Mouse (Mus musculus): ENCODE data around the gene Serpinb1c.
"Not testable (repeated sequence)": the region's sequence is repeated elsewhere in the genome, so short reads cannot be mapped to it uniquely, and the experiment has no call there.

Serpinb1c gene

GRCm38 (mm10) chr13:32866484-32866883 is 31.5 kb downstream of the Serpinb1c start:
- DNase-seq (ENCODE audit: low spot score in 2 of 2) = peak; percentile 59 to 75

GRCm38 (mm10) chr13:32865591-32865990 is 32.4 kb downstream of the Serpinb1c start:
- DNase-seq (ENCODE audit: low spot score in 2 of 2) = no peak

GRCm38 (mm10) chr13:32864529-32864928 is 33.5 kb downstream of the Serpinb1c start:
- DNase-seq (ENCODE audit: low spot score in 2 of 2) = not testable (repeated sequence)

GRCm38 (mm10) chr13:32863456-32863855 is 34.6 kb downstream of the Serpinb1c start:
- DNase-seq (ENCODE audit: low spot score in 2 of 2) = no peak

GRCm38 (mm10) chr13:32860821-32861220 is 37.2 kb downstream of the Serpinb1c start:
- no peak for DNase-seq (ENCODE audit: low spot score in 2 of 2)

- DNase-seq (ENCODE audit: low spot score in 2 of 2) = no peak
Observed at GRCm38 (mm10) chr13:32853073-32853472, 44.9 kb downstream of the Serpinb1c start.

GRCm38 (mm10) chr13:32852539-32852938 is 45.5 kb downstream of the Serpinb1c start:
- DNase-seq (ENCODE audit: low spot score in 2 of 2) = no peak

- DNase-seq (ENCODE audit: low spot score in 2 of 2) = peak in 1 of 2 experiments; percentile 23
Observed at GRCm38 (mm10) chr13:32851967-32852366, 46.0 kb downstream of the Serpinb1c start.

- no peak for DNase-seq (ENCODE audit: low spot score in 2 of 2)
Observed at GRCm38 (mm10) chr13:32850668-32851404, 47.2 kb downstream of the Serpinb1c start, which contains the start of gene Serpinb1a. Serpinb1a (minus strand) TSS chr13:32851185.

- DNase-seq (ENCODE audit: low spot score in 2 of 2) = no peak
Observed at GRCm38 (mm10) chr13:32850156-32850555, 47.9 kb downstream of the Serpinb1c start.

GRCm38 (mm10) chr13:32849531-32850123 is 48.4 kb downstream of the Serpinb1c start:
- no peak for DNase-seq (ENCODE audit: low spot score in 2 of 2)

- no peak for DNase-seq (ENCODE audit: low spot score in 2 of 2)
Observed at GRCm38 (mm10) chr13:32849092-32849491, 48.9 kb downstream of the Serpinb1c start.

GRCm38 (mm10) chr13:32846221-32846620 is 51.8 kb downstream of the Serpinb1c start:
- DNase-seq (ENCODE audit: low spot score in 2 of 2) = no peak

GRCm38 (mm10) chr13:32841349-32841748 is 56.7 kb downstream of the Serpinb1c start:
- DNase-seq (ENCODE audit: low spot score in 2 of 2) = no peak

GRCm38 (mm10) chr13:32839314-32839713 is 58.7 kb downstream of the Serpinb1c start:
- DNase-seq (ENCODE audit: low spot score in 2 of 2) = no peak

GRCm38 (mm10) chr13:32834513-32834912 is 63.5 kb downstream of the Serpinb1c start:
- no peak for DNase-seq (ENCODE audit: low spot score in 2 of 2)

- no peak for DNase-seq (ENCODE audit: low spot score in 2 of 2)
Observed at GRCm38 (mm10) chr13:32833237-32833636, 64.8 kb downstream of the Serpinb1c start.

GRCm38 (mm10) chr13:32832776-32833175 is 65.2 kb downstream of the Serpinb1c start:
- no peak for DNase-seq (ENCODE audit: low spot score in 2 of 2)

- DNase-seq (ENCODE audit: low spot score in 2 of 2) = no peak
Observed at GRCm38 (mm10) chr13:32831505-32832273, 66.3 kb downstream of the Serpinb1c start.

Measured in frontal cortex, postnatal 14 days (tissue).